Mouse (Mus musculus): ENCODE data around the gene B4galt4. TPM values are rescaled to one million over a fixed set of nuclear protein-coding genes. Genes with fewer than 3 reads are reported as not detected.

The B4galt4 gene
- polyA plus RNA-seq, 1 experiment from 2014 or later: 29.5 TPM

- no peak for ATAC-seq
- WGBS: 96% methylated on average over 8 of the region's 9 CpGs
Observed at GRCm38 (mm10) chr16:38721377-38721776, 20.7 kb upstream of the B4galt4 start.

GRCm38 (mm10) chr16:38724256-38724655, 17.8 kb upstream of the B4galt4 start:
- Histone ChIP-seq H3K36me3 (ENCODE audit: control insufficient read depth, insufficient read depth, low read length) (no peaks in the 10 kb centered on the region), H3K9me3 (replicated peaks; ENCODE audit: control insufficient read depth, low read length) (no peaks in the 10 kb centered on the region), H3K4me3 (ENCODE audit: low read depth, low read length) (no peak overlapping the region), H3K4me2 (ENCODE audit: low read length) (no peak overlapping the region), H3K27me3 (replicated peaks; ENCODE audit: control insufficient read depth, insufficient read depth, low read length) (no peaks in the 10 kb centered on the region), H3K9ac (ENCODE audit: low read length) (no peak overlapping the region), H3K27ac (ENCODE audit: low read depth, low read length) (no peak overlapping the region), H3K4me1 (ENCODE audit: control insufficient read depth, insufficient read depth, low read length) (no peaks in the 10 kb centered on the region)
- no peak for DNase-seq (ENCODE audit: low spot score)
- WGBS: 86% methylated on average over 8 of the region's 8 CpGs
- ATAC-seq: no peak

More at GRCm38 (mm10) chr16:38721377-38721776, 20.7 kb upstream of the B4galt4 start:
- no peak overlapping the region for H3K9ac ChIP-seq (ENCODE audit: low read length)
- no peaks in the 10 kb centered on the region for H3K4me1 ChIP-seq (ENCODE audit: control insufficient read depth, insufficient read depth, low read length)
- no peaks in the 10 kb centered on the region for H3K36me3 ChIP-seq (ENCODE audit: control insufficient read depth, insufficient read depth, low read length)
- no peak overlapping the region for H3K4me3 ChIP-seq (ENCODE audit: low read depth, low read length)
- no peaks in the 10 kb centered on the region for H3K27me3 ChIP-seq (replicated peaks; ENCODE audit: control insufficient read depth, insufficient read depth, low read length)
- H3K9me3 ChIP-seq (replicated peaks; ENCODE audit: control insufficient read depth, low read length): no peaks in the 10 kb centered on the region
- DNase-seq (ENCODE audit: low spot score): no peak
- H3K4me2 ChIP-seq (ENCODE audit: low read length): no peak overlapping the region
- no peak overlapping the region for H3K27ac ChIP-seq (ENCODE audit: low read depth, low read length)

GRCm38 (mm10) chr16:38724974-38725373, 17.1 kb upstream of the B4galt4 start:
- Histone ChIP-seq H3K4me1 (ENCODE audit: control insufficient read depth, insufficient read depth, low read length) (no peaks in the 10 kb centered on the region), H3K9ac (ENCODE audit: low read length) (no peak overlapping the region), H3K27me3 (replicated peaks; ENCODE audit: control insufficient read depth, insufficient read depth, low read length) (no peaks in the 10 kb centered on the region), H3K9me3 (replicated peaks; ENCODE audit: control insufficient read depth, low read length) (no peaks in the 10 kb centered on the region), H3K4me2 (ENCODE audit: low read length) (no peak overlapping the region), H3K36me3 (ENCODE audit: control insufficient read depth, insufficient read depth, low read length) (no peaks in the 10 kb centered on the region), H3K27ac (ENCODE audit: low read depth, low read length) (no peak overlapping the region), H3K4me3 (ENCODE audit: low read depth, low read length) (no peak overlapping the region)
- DNase-seq (ENCODE audit: low spot score) (no peak), ATAC-seq (no peak)
- WGBS: 57% methylated on average over 13 of the region's 13 CpGs

- no peak overlapping the region for H3K9ac ChIP-seq (ENCODE audit: low read length)
- DNase-seq (ENCODE audit: low spot score) (no peak), ATAC-seq (no peak)
- no peaks in the 10 kb centered on the region for H3K4me1 ChIP-seq (ENCODE audit: control insufficient read depth, insufficient read depth, low read length)
- WGBS: 92% methylated on average over 15 of the region's 15 CpGs
- H3K36me3 ChIP-seq (ENCODE audit: control insufficient read depth, insufficient read depth, low read length): no peaks in the 10 kb centered on the region
- H3K9me3 ChIP-seq (replicated peaks; ENCODE audit: control insufficient read depth, low read length): no peaks in the 10 kb centered on the region
- no peak overlapping the region for H3K4me2 ChIP-seq (ENCODE audit: low read length)
- no peak overlapping the region for H3K27ac ChIP-seq (ENCODE audit: low read depth, low read length)
- no peaks in the 10 kb centered on the region for H3K27me3 ChIP-seq (replicated peaks; ENCODE audit: control insufficient read depth, insufficient read depth, low read length)
- H3K4me3 ChIP-seq (ENCODE audit: low read depth, low read length): no peak overlapping the region
Observed at GRCm38 (mm10) chr16:38728576-38729132, 13.4 kb upstream of the B4galt4 start.

- Histone ChIP-seq H3K9me3 (replicated peaks; ENCODE audit: control insufficient read depth, low read length) (no peaks in the 10 kb centered on the region), H3K9ac (ENCODE audit: low read length) (no peak overlapping the region), H3K27me3 (replicated peaks; ENCODE audit: control insufficient read depth, insufficient read depth, low read length) (no peaks in the 10 kb centered on the region), H3K4me3 (ENCODE audit: low read depth, low read length) (no peak overlapping the region), H3K4me1 (ENCODE audit: control insufficient read depth, insufficient read depth, low read length) (no peaks in the 10 kb centered on the region), H3K36me3 (ENCODE audit: control insufficient read depth, insufficient read depth, low read length) (no peaks in the 10 kb centered on the region), H3K27ac (ENCODE audit: low read depth, low read length) (no peak overlapping the region), H3K4me2 (ENCODE audit: low read length) (no peak overlapping the region)
- no peak for ATAC-seq
- 88% methylated on average over 6 of the region's 6 CpGs for WGBS
- DNase-seq (ENCODE audit: low spot score): no peak
Observed at GRCm38 (mm10) chr16:38729139-38729538, 12.9 kb upstream of the B4galt4 start.

GRCm38 (mm10) chr16:38729610-38730288, 12.3 kb upstream of the B4galt4 start:
- ATAC-seq: peak; percentile 67
- no peak overlapping the region for H3K9ac ChIP-seq (ENCODE audit: low read length)
- H3K27ac ChIP-seq (ENCODE audit: low read depth, low read length): no peak overlapping the region
- no peaks in the 10 kb centered on the region for H3K36me3 ChIP-seq (ENCODE audit: control insufficient read depth, insufficient read depth, low read length)
- no peak overlapping the region for H3K4me3 ChIP-seq (ENCODE audit: low read depth, low read length)
- DNase-seq (ENCODE audit: low spot score): peak; percentile 84
- no peaks in the 10 kb centered on the region for H3K27me3 ChIP-seq (replicated peaks; ENCODE audit: control insufficient read depth, insufficient read depth, low read length)
- WGBS: 66% methylated on average over 15 of the region's 15 CpGs
- no peak overlapping the region for H3K4me2 ChIP-seq (ENCODE audit: low read length)
- H3K4me1 ChIP-seq (ENCODE audit: control insufficient read depth, insufficient read depth, low read length): no peaks in the 10 kb centered on the region
- no peaks in the 10 kb centered on the region for H3K9me3 ChIP-seq (replicated peaks; ENCODE audit: control insufficient read depth, low read length)

- no peaks in the 10 kb centered on the region for H3K4me1 ChIP-seq (ENCODE audit: control insufficient read depth, insufficient read depth, low read length)
- no peak overlapping the region for H3K9ac ChIP-seq (ENCODE audit: low read length)
- H3K4me2 ChIP-seq (ENCODE audit: low read length): no peak overlapping the region
- H3K27ac ChIP-seq (ENCODE audit: low read depth, low read length): no peak overlapping the region
- DNase-seq (ENCODE audit: low spot score) (no peak), ATAC-seq (no peak)
- no peaks in the 10 kb centered on the region for H3K36me3 ChIP-seq (ENCODE audit: control insufficient read depth, insufficient read depth, low read length)
- 63% methylated on average over 8 of the region's 8 CpGs for WGBS
- H3K4me3 ChIP-seq (ENCODE audit: low read depth, low read length): no peak overlapping the region
- H3K9me3 ChIP-seq (replicated peaks; ENCODE audit: control insufficient read depth, low read length): no peaks in the 10 kb centered on the region
- no peaks in the 10 kb centered on the region for H3K27me3 ChIP-seq (replicated peaks; ENCODE audit: control insufficient read depth, insufficient read depth, low read length)
Observed at GRCm38 (mm10) chr16:38730921-38731320, 11.1 kb upstream of the B4galt4 start.

GRCm38 (mm10) chr16:38741204-38741903, 710 bp upstream of the B4galt4 start:
- no peak overlapping the region for H3K9ac ChIP-seq (ENCODE audit: low read length)
- no peaks in the 10 kb centered on the region for H3K36me3 ChIP-seq (ENCODE audit: control insufficient read depth, insufficient read depth, low read length)
- no peak overlapping the region for H3K27ac ChIP-seq (ENCODE audit: low read depth, low read length)
- DNase-seq (ENCODE audit: low spot score): no peak
- H3K9me3 ChIP-seq (replicated peaks; ENCODE audit: control insufficient read depth, low read length): no peaks in the 10 kb centered on the region
- no peaks in the 10 kb centered on the region for H3K27me3 ChIP-seq (replicated peaks; ENCODE audit: control insufficient read depth, insufficient read depth, low read length)
- peak overlapping the region; percentile 75 for H3K4me2 ChIP-seq (ENCODE audit: low read length)
- ATAC-seq: no peak
- 89% methylated on average over 13 of the region's 13 CpGs for WGBS
- H3K4me1 ChIP-seq (ENCODE audit: control insufficient read depth, insufficient read depth, low read length): no peaks in the 10 kb centered on the region
- H3K4me3 ChIP-seq (ENCODE audit: low read depth, low read length): peak overlapping the region; percentile 75

GRCm38 (mm10) chr16:38742659-38743131, 631 bp downstream of the B4galt4 start:
- ATAC-seq (peak; percentile 57), DNase-seq (ENCODE audit: low spot score) (peak; percentile 34)
- peak overlapping the region; percentile 75 for H3K4me3 ChIP-seq (ENCODE audit: low read depth, low read length)
- H3K9ac ChIP-seq (ENCODE audit: low read length): peak overlapping the region; percentile 84
- 0% methylated on average over 13 of the region's 13 CpGs for WGBS
- peak overlapping the region; percentile 36; the same call in 1 of the 2 replicates for H3K27ac ChIP-seq (ENCODE audit: low read depth, low read length)
- no peaks in the 10 kb centered on the region for H3K9me3 ChIP-seq (replicated peaks; ENCODE audit: control insufficient read depth, low read length)
- no peaks in the 10 kb centered on the region for H3K4me1 ChIP-seq (ENCODE audit: control insufficient read depth, insufficient read depth, low read length)
- H3K27me3 ChIP-seq (replicated peaks; ENCODE audit: control insufficient read depth, insufficient read depth, low read length): no peaks in the 10 kb centered on the region
- H3K36me3 ChIP-seq (ENCODE audit: control insufficient read depth, insufficient read depth, low read length): no peaks in the 10 kb centered on the region
- peak overlapping the region; percentile 75 for H3K4me2 ChIP-seq (ENCODE audit: low read length)
